Mouse (Mus musculus): ENCODE data around the gene Vmn1r91. TPM values are rescaled to one million over a fixed set of nuclear protein-coding genes. Genes with fewer than 3 reads are reported as not detected.
"Not testable (repeated sequence)": the region's sequence is repeated elsewhere in the genome, so short reads cannot be mapped to it uniquely, and the experiment has no call there.

The Vmn1r91 gene
- not detected in 2 replicates for polyA plus RNA-seq (2014; fragmentation: Nextera tagmentation; extraction: Ambion mirVana)

DNA sequence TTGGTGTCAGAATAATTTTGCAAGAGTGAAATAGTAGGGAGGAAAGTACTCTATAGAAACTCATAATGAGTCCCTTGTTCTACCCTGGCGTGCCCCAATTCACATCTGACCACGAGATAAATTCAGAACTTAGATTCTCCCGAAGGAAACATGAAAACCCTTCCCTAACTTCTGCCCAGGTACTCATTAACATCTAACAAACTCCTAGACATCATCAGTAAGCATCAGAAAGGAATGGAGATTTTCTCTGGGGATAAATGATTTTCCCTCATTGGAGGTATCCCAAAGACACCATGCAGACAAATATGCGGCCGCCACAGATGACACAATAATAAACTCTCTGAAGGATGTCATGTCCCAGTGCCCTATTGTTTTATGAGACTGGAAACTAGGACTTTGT, at the start of gene Vmn1r91:
Gene Vmn1r91 (plus strand): TSS at position 301 of the 400 bp plus-strand sequence.
- not testable (repeated sequence) for ATAC-seq (ENCODE audit: insufficient number of reproducible peaks, low FRiP score, low TSS enrichment, low read depth); H3K4me1 ChIP-seq (ENCODE audit: control insufficient read depth, insufficient read depth, low read length); H3K36me3 ChIP-seq (ENCODE audit: control insufficient read depth, insufficient read depth, low read length); H3K4me3 ChIP-seq (ENCODE audit: low read depth, low read length); H3K9ac ChIP-seq (ENCODE audit: low read length); H3K27ac ChIP-seq (replicated peaks; ENCODE audit: low read depth, low read length); H3K27me3 ChIP-seq (ENCODE audit: control insufficient read depth, insufficient read depth, low read length); H3K9me3 ChIP-seq (ENCODE audit: control insufficient read depth, low read length); H3K4me2 ChIP-seq (ENCODE audit: low read depth, severe bottlenecking); DNase-seq (ENCODE audit: low spot score)
- WGBS, result 86% methylated on average over 5 of the region's 5 CpGs

DNA sequence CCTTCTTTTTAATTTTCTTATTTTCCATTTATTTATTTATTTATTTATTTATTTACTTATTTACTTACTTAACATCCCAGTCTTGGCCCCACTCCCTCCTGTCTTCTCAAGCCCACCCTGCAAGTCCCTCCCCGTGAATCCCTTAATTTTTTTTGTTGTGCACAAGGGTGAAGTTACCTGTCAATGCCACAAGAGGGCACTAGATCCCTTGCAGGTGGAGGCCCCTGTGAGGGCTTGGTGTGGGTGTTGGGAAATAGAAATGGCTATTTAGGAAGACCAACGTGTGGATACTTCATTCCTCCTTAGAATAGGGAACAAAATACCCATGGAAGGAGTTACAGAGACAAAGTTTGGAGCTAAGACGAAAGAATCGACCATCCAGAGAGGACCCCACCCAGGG, 35.4 kb upstream of the Vmn1r91 start:
- H3K4me2 ChIP-seq (ENCODE audit: low read depth, severe bottlenecking); ATAC-seq (ENCODE audit: insufficient number of reproducible peaks, low FRiP score, low TSS enrichment, low read depth); H3K9me3 ChIP-seq (ENCODE audit: control insufficient read depth, low read length); H3K27ac ChIP-seq (replicated peaks; ENCODE audit: low read depth, low read length); H3K27me3 ChIP-seq (ENCODE audit: control insufficient read depth, insufficient read depth, low read length); DNase-seq (ENCODE audit: low spot score); H3K9ac ChIP-seq (ENCODE audit: low read length); H3K4me3 ChIP-seq (ENCODE audit: low read depth, low read length); H3K36me3 ChIP-seq (ENCODE audit: control insufficient read depth, insufficient read depth, low read length); H3K4me1 ChIP-seq (ENCODE audit: control insufficient read depth, insufficient read depth, low read length): not testable (repeated sequence)
- 66% methylated on average over 4 of the region's 4 CpGs for WGBS

DNA sequence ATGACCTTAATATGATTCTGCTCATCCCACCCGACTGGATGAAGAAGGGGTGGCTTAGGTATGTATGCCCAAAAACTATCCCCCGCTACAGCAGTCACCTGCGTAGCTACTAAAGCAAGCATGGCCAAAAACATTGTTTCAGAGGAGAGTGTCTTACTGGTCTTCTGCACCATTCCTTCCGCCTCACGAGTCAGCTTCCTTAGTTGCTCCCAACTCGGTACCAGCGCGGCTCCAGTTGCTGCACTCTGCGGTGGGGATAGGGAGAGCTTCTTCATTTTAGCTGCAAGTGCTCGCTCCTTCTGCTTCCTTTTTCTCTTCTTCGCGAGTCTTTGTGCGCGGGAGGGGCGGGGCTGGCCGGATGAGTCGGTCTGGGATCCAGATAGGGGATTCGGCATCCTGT, 21.4 kb upstream of the Vmn1r91 start:
- not testable (repeated sequence) for H3K9me3 ChIP-seq (ENCODE audit: control insufficient read depth, low read length); H3K27ac ChIP-seq (replicated peaks; ENCODE audit: low read depth, low read length); ATAC-seq (ENCODE audit: insufficient number of reproducible peaks, low FRiP score, low TSS enrichment, low read depth); H3K4me1 ChIP-seq (ENCODE audit: control insufficient read depth, insufficient read depth, low read length); DNase-seq (ENCODE audit: low spot score); H3K9ac ChIP-seq (ENCODE audit: low read length); H3K27me3 ChIP-seq (ENCODE audit: control insufficient read depth, insufficient read depth, low read length); H3K4me2 ChIP-seq (ENCODE audit: low read depth, severe bottlenecking); H3K36me3 ChIP-seq (ENCODE audit: control insufficient read depth, insufficient read depth, low read length); H3K4me3 ChIP-seq (ENCODE audit: low read depth, low read length)
- 76% methylated on average over 18 of the region's 18 CpGs for WGBS

DNA sequence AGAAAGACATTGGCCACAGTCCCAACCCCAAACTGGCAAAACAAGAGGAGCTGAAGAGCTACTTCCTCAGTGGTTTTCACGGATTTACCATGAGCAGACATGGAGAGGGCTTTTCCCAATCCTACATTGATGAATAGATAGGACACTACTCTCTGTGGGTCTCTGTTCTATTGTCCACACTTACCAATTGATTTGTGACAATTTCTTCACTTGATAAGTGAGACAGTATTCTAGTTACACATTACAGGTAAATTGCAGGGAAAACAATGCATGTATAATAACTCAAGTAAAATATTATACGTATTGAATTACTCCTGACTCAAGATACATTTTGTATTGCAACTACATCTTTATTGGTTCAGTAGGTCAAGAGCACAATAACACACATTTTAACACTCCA, 23.0 kb downstream of the Vmn1r91 start, which contains the start of gene Gm16442:
Gene Gm16442 (minus strand): TSS at position 101 of the 400 bp plus-strand sequence.
- not testable (repeated sequence) for H3K27ac ChIP-seq (replicated peaks; ENCODE audit: low read depth, low read length); DNase-seq (ENCODE audit: low spot score); H3K4me1 ChIP-seq (ENCODE audit: control insufficient read depth, insufficient read depth, low read length); H3K4me3 ChIP-seq (ENCODE audit: low read depth, low read length); H3K4me2 ChIP-seq (ENCODE audit: low read depth, severe bottlenecking); H3K36me3 ChIP-seq (ENCODE audit: control insufficient read depth, insufficient read depth, low read length); H3K9ac ChIP-seq (ENCODE audit: low read length); H3K9me3 ChIP-seq (ENCODE audit: control insufficient read depth, low read length); ATAC-seq (ENCODE audit: insufficient number of reproducible peaks, low FRiP score, low TSS enrichment, low read depth); H3K27me3 ChIP-seq (ENCODE audit: control insufficient read depth, insufficient read depth, low read length)
- WGBS, result no CpG with 5 or more reads among the region's 2 CpGs

DNA sequence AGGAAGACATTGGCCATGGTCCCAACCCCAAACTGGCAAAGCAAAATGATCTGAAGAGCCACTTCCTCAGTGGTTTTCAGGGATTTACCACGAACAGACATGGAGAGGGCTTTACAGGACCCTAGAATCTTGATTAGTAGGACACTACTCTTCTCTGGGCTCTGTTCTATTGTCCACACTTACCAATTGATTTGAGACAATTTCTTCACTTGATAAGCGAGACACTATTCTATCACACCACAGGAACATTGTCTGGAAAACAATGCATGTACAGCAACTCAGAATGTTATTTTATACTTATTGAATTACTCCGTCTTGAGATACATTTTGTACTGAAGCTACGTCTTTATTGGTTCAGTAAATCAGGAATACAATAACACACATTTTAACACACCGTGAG, 39.5 kb downstream of the Vmn1r91 start, which contains the start of gene Vmn1r93:
Gene Vmn1r93 (minus strand): TSS at position 101 of the 400 bp plus-strand sequence.
- DNase-seq (ENCODE audit: low spot score); ATAC-seq (ENCODE audit: insufficient number of reproducible peaks, low FRiP score, low TSS enrichment, low read depth); H3K4me3 ChIP-seq (ENCODE audit: low read depth, low read length); H3K4me2 ChIP-seq (ENCODE audit: low read depth, severe bottlenecking); H3K9me3 ChIP-seq (ENCODE audit: control insufficient read depth, low read length); H3K36me3 ChIP-seq (ENCODE audit: control insufficient read depth, insufficient read depth, low read length); H3K27me3 ChIP-seq (ENCODE audit: control insufficient read depth, insufficient read depth, low read length); H3K9ac ChIP-seq (ENCODE audit: low read length); H3K27ac ChIP-seq (replicated peaks; ENCODE audit: low read depth, low read length); H3K4me1 ChIP-seq (ENCODE audit: control insufficient read depth, insufficient read depth, low read length): not testable (repeated sequence)
- WGBS, result no CpG with 5 or more reads among the region's 5 CpGs

Other genes with a start within 250 kb of the Vmn1r91 start
- gene Gm19345, start 247.7 kb upstream of the Vmn1r91 start, polyA plus RNA-seq (2014; fragmentation: Nextera tagmentation; extraction: Ambion mirVana), result not detected in 2 replicates
- gene Ceacam16, start 238.4 kb upstream of the Vmn1r91 start, polyA plus RNA-seq (2014; fragmentation: Nextera tagmentation; extraction: Ambion mirVana), result not detected in 2 replicates
- not detected in 2 replicates for gene Ceacam19, start 211.7 kb upstream of the Vmn1r91 start, polyA plus RNA-seq (2014; fragmentation: Nextera tagmentation; extraction: Ambion mirVana)
- gene Pvr, start 178.5 kb upstream of the Vmn1r91 start, polyA plus RNA-seq (2014; fragmentation: Nextera tagmentation; extraction: Ambion mirVana), result 3.9 and 4.7 TPM in 2 replicates
- 0.14 and 0.48 TPM in 2 replicates for gene Igsf23, start 148.9 kb upstream of the Vmn1r91 start, polyA plus RNA-seq (2014; fragmentation: Nextera tagmentation; extraction: Ambion mirVana)
- gene Ceacam20, start 134.3 kb upstream of the Vmn1r91 start, polyA plus RNA-seq (2014; fragmentation: Nextera tagmentation; extraction: Ambion mirVana), result not detected in 2 replicates
- gene Nlrp9b, start 108.2 kb upstream of the Vmn1r91 start, polyA plus RNA-seq (2014; fragmentation: Nextera tagmentation; extraction: Ambion mirVana), result 0.08 TPM in 1 of 2 replicates, not detected in the other
- not detected in 2 replicates for gene Gm16442, start 22.9 kb downstream of the Vmn1r91 start, polyA plus RNA-seq (2014; fragmentation: Nextera tagmentation; extraction: Ambion mirVana)
- not detected in 2 replicates for gene Vmn1r93, start 39.4 kb downstream of the Vmn1r91 start, polyA plus RNA-seq (2014; fragmentation: Nextera tagmentation; extraction: Ambion mirVana)
- gene Vmn1r94, start 68.7 kb downstream of the Vmn1r91 start, polyA plus RNA-seq (2014; fragmentation: Nextera tagmentation; extraction: Ambion mirVana), result not detected in 2 replicates
- not detected in 2 replicates for gene Vmn1r95, start 94.0 kb downstream of the Vmn1r91 start, polyA plus RNA-seq (2014; fragmentation: Nextera tagmentation; extraction: Ambion mirVana)
- gene Gm6164, start 105.9 kb downstream of the Vmn1r91 start, polyA plus RNA-seq (2014; fragmentation: Nextera tagmentation; extraction: Ambion mirVana), result not detected in 2 replicates
- gene Gm4498, start 134.1 kb downstream of the Vmn1r91 start, polyA plus RNA-seq (2014; fragmentation: Nextera tagmentation; extraction: Ambion mirVana), result not detected in 2 replicates
- gene Gm5890, start 163.2 kb downstream of the Vmn1r91 start, polyA plus RNA-seq (2014; fragmentation: Nextera tagmentation; extraction: Ambion mirVana), result not detected in 2 replicates
- not detected in 2 replicates for gene Gm4133, start 234.4 kb downstream of the Vmn1r91 start, polyA plus RNA-seq (2014; fragmentation: Nextera tagmentation; extraction: Ambion mirVana)